Mouse (Mus musculus) cerebellum, adult 2 months (tissue): ENCODE data around the gene Lyg2.

Experiments
- CTCF ChIP-seq: fragments of 200-500 bp; IDR thresholded peaks from 2 replicates; pipeline ENCODE4 v1.5.1; 2011; ENCODE audit warnings: low read depth, mild to moderate bottlenecking, control low read depth, low read length, moderate library complexity, borderline replicate concordance; ENCODE audit not compliant: insufficient read depth
- POLR2A ChIP-seq: fragments of 200-500 bp; IDR thresholded peaks from 2 replicates; pipeline ENCODE4 v1.6.1; 2011; ENCODE audit warnings: low read length, control low read depth, borderline replicate concordance; ENCODE audit not compliant: insufficient read depth

- TF ChIP-seq CTCF: no peak
- no peak for TF ChIP-seq POLR2A
These were observed 31.8 kb downstream of the Lyg2 start for GRCm38 (mm10) chr1:37884451-37884850.
